Mouse (Mus musculus) liver, embryonic 14.5 days (tissue): ENCODE data around the gene Krt8. TPM values are rescaled to one million over a fixed set of nuclear protein-coding genes. Genes with fewer than 3 reads are reported as not detected.

Experiments used
- ATAC-seq: fragments of 200-750 bp; cut with Nextera tagmentation; 2 replicates; pipeline ENCODE4 v1.8.0; 2017; ENCODE audit warnings: moderate number of reproducible peaks, mild to moderate bottlenecking, moderate library complexity; ENCODE audit not compliant: insufficient read depth
- DNase-seq, 3 experiments: peaks; one replicate each; pipeline ENCODE4 v3.0.0-alpha.2; 2012 to 2013; ENCODE audit warnings: low read depth in 3 of 3, low spot score in 3 of 3
- H3K27ac ChIP-seq: fragments of 300-500 bp; sonication (generic); 2 replicates; pipeline ENCODE4 v1.5.1; 2014; ENCODE audit warnings: moderate library complexity, mild to moderate bottlenecking, control low read depth, inconsistent platforms
- H3K27me3 ChIP-seq: fragments of 300-500 bp; sonication (generic); 2 replicates; pipeline ENCODE4 v1.6.1; 2014; ENCODE audit warnings: mild to moderate bottlenecking, low read length, moderate library complexity; ENCODE audit not compliant: control insufficient read depth, insufficient read depth
- H3K36me3 ChIP-seq: fragments of 300-500 bp; sonication (generic); replicated peaks from 2 replicates; pipeline ENCODE4 v1.6.1; 2014; ENCODE audit warnings: low read depth; ENCODE audit not compliant: control insufficient read depth, insufficient read depth
- H3K4me1 ChIP-seq, 2 experiments: fragments of 200-500 bp in 1 of 2; fragments of 300-500 bp in 1 of 2; sonication (generic) in 1 of 2; replicated peaks; 2 replicates each; pipeline ENCODE4 v1.6.1; 2012 to 2014; ENCODE audit warnings: antibody characterized with exemption in 1 of 2, inconsistent platforms in 1 of 2, low read length in 1 of 2; ENCODE audit not compliant: control insufficient read depth in 2 of 2, insufficient read depth in 2 of 2
- H3K4me2 ChIP-seq: fragments of 300-500 bp; sonication (generic); 2 replicates; pipeline ENCODE4 v1.6.1; 2014; ENCODE audit warnings: low read depth, mild to moderate bottlenecking, control low read depth, moderate library complexity
- H3K4me3 ChIP-seq, 2 experiments: fragments of 200-500 bp in 1 of 2; fragments of 300-500 bp in 1 of 2; sonication (generic) in 1 of 2; 2 replicates each; pipeline ENCODE4 v1.5.1; 2012 to 2014; ENCODE audit warnings: low read depth in 2 of 2, low read length in 2 of 2, mild to moderate bottlenecking in 2 of 2, control low read depth in 1 of 2, inconsistent platforms in 1 of 2, moderate library complexity in 1 of 2; ENCODE audit not compliant: insufficient read depth in 1 of 2
- H3K9ac ChIP-seq: fragments of 300-500 bp; sonication (generic); replicated peaks from 2 replicates; pipeline ENCODE4 v1.6.1; 2014; ENCODE audit warnings: mild to moderate bottlenecking, control low read depth, moderate library complexity
- H3K9me3 ChIP-seq: fragments of 300-500 bp; sonication (generic); 2 replicates; pipeline ENCODE4 v1.6.1; 2016; ENCODE audit warnings: low read length, mixed read lengths; ENCODE audit not compliant: control insufficient read depth
- CTCF ChIP-seq: IDR thresholded peaks from 2 replicates; pipeline ENCODE4 v1.5.1; 2016; ENCODE audit warnings: antibody characterized with exemption, low read depth, control low read depth
- EP300 ChIP-seq: IDR thresholded peaks from 2 replicates; pipeline ENCODE4 v1.6.1; 2016; ENCODE audit warnings: antibody characterized with exemption, low read depth
- WGBS: fragments of 180-500 bp; shearing (Covaris S2); extraction: QIAGEN DNeasy Blood & Tissue Kit; methylation state at CpG from one replicate; pipeline ENCODE4 v1.1.7; 2014; ENCODE audit not compliant: insufficient replicate concordance; 5-methylcytosine and 5-hydroxymethylcytosine counted together
- polyA plus RNA-seq, 2 experiments: library from polyadenylated mRNA; depleted of rRNA in 1 of 2; stranded (reverse) in 1 of 2; unstranded in 1 of 2; fragments of >200 nt; fragmentation: Nextera tagmentation in 1 of 2; extraction: Ambion mirVana in 1 of 2; gene quantifications; 2 replicates each; pipeline versions ENCODE4 v1.2.1 to v1.2.3; 2012 to 2014

Krt8 gene
- polyA plus RNA-seq, 2 experiments, result 40.5 to 98.1 TPM

GRCm38 (mm10) chr15:102010569-102011245, 6.4 kb upstream of the Krt8 start:
- Histone ChIP-seq H3K4me1 (peaks cover 0 to 2% of the 10 kb centered on the region in 2 experiments; a peak in 2 of 4 replicates), H3K9ac (no peak overlapping the region), H3K9me3 (no peaks in the 10 kb centered on the region), H3K27ac (no peak overlapping the region), H3K27me3 (peaks cover 5% of the 10 kb centered on the region; the same call in 1 of the 2 replicates), H3K36me3 (no peaks in the 10 kb centered on the region), H3K4me3 (no peak overlapping the region), H3K4me2 (no peak overlapping the region)
- DNase-seq (no peak), ATAC-seq (no peak)
- 59% methylated on average over 3 of the region's 3 CpGs for WGBS
- TF ChIP-seq CTCF, result no peak
- no peak for TF ChIP-seq EP300

- WGBS, result 49% methylated on average over 12 of the region's 12 CpGs
- Histone ChIP-seq H3K36me3 (no peaks in the 10 kb centered on the region), H3K9me3 (no peaks in the 10 kb centered on the region), H3K27me3 (peaks cover 26% of the 10 kb centered on the region), H3K9ac (no peak overlapping the region), H3K4me1 (no peaks in the 10 kb centered on the region; a peak in 1 of 4 replicates), H3K4me3 (no peak overlapping the region), H3K4me2 (no peak overlapping the region), H3K27ac (no peak overlapping the region)
- DNase-seq (no peak), ATAC-seq (no peak)
- TF ChIP-seq EP300 (no peak), CTCF (no peak)
Observed at GRCm38 (mm10) chr15:102007097-102008069, 3.1 kb upstream of the Krt8 start.

GRCm38 (mm10) chr15:102006317-102006716, 2.0 kb upstream of the Krt8 start:
- Histone ChIP-seq H3K27ac (no peak overlapping the region), H3K9me3 (no peaks in the 10 kb centered on the region), H3K4me1 (no peaks in the 10 kb centered on the region; a peak in 1 of 4 replicates), H3K36me3 (no peaks in the 10 kb centered on the region), H3K27me3 (peaks cover 29% of the 10 kb centered on the region), H3K9ac (no peak overlapping the region), H3K4me3 (no peak overlapping the region), H3K4me2 (0 out of 2 replicates have a peak overlapping the region, but pooled peaks have one; percentile 11)
- DNase-seq (no peak), ATAC-seq (no peak)
- 20% methylated on average over 11 of the region's 11 CpGs for WGBS
- TF ChIP-seq CTCF, result no peak

GRCm38 (mm10) chr15:102005290-102005689, 1.0 kb upstream of the Krt8 start:
- no peak for DNase-seq
- Histone ChIP-seq H3K27ac (no peak overlapping the region), H3K4me3 (no peak overlapping the region), H3K4me1 (no peaks in the 10 kb centered on the region; a peak in 1 of 4 replicates), H3K27me3 (peaks cover 29% of the 10 kb centered on the region), H3K36me3 (no peaks in the 10 kb centered on the region), H3K9me3 (no peaks in the 10 kb centered on the region), H3K4me2 (no peak overlapping the region), H3K9ac (no peak overlapping the region)
- 34% methylated on average over 4 of the region's 4 CpGs for WGBS
- TF ChIP-seq EP300 (no peak), CTCF (no peak)
- no peak for ATAC-seq

GRCm38 (mm10) chr15:102003516-102003915, 766 bp downstream of the Krt8 start:
- WGBS, result 25% methylated on average over 12 of the region's 12 CpGs
- H3K4me2 ChIP-seq, result peak overlapping the region; percentile 49
- TF ChIP-seq EP300 (no peak), CTCF (no peak)
- peak overlapping the region; percentile 40 to 41 for H3K4me3 ChIP-seq
- no peak overlapping the region; the same call in 1 of the 2 replicates for H3K9ac ChIP-seq
- H3K9me3 ChIP-seq, result no peaks in the 10 kb centered on the region
- H3K27me3 ChIP-seq, result peaks cover 29% of the 10 kb centered on the region
- DNase-seq, result no peak
- no peak overlapping the region for H3K27ac ChIP-seq
- H3K4me1 ChIP-seq, result no peaks in the 10 kb centered on the region
- no peak for ATAC-seq
- H3K36me3 ChIP-seq, result no peaks in the 10 kb centered on the region
